Mouse (Mus musculus) erythroblast, embryonic 14.5 days (primary cell): ENCODE results near the gene Nelfa.

Experiments
- GATA1 ChIP-seq: IDR thresholded peaks from 2 replicates; pipeline ENCODE4 v1.6.1; 2012; ENCODE audit warnings: low read length, inconsistent platforms, mixed read lengths
- TAL1 ChIP-seq: IDR thresholded peaks from 3 replicates; pipeline ENCODE4 v1.6.1; 2012; ENCODE audit warnings: low read length, inconsistent platforms, mixed read lengths

DNA sequence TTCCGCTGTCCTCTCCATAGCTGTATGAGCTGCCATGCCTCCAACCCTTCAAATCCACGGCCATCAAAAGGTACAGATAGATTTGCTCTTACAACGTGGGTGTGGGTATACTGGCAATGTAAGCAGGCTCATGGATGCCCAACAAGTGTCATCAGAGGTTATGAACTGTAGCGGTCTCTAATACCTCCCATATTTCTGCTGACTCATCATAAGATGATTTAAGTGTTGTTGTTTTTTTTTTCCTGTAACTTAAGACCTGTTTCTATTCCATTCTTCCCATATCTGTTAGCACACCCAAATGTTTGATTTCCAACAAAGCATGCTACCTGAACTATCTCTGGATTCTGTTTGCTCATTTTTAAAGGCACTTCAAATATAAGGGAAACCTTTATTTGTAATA lies 55.1 kb downstream of the Nelfa start:
- TF ChIP-seq TAL1 (no peak), GATA1 (no peak)
